Mouse (Mus musculus) hindbrain, embryonic 16.5 days (tissue): ENCODE data around the gene Higd1b. TPM values are rescaled to one million over a fixed set of nuclear protein-coding genes. Genes with fewer than 3 reads are reported as not detected.
A peak's percentile ranks its signal among the peaks of the same experiment; 100 is the strongest.

Source experiments
- ATAC-seq: fragments of 200-750 bp; cut with Nextera tagmentation; 2 replicates; pipeline ENCODE4 v1.8.0; 2017; ENCODE audit warnings: moderate TSS enrichment, moderate library complexity
- H3K27ac ChIP-seq: fragments of 300-500 bp; sonication (generic); 2 replicates; pipeline ENCODE4 v1.5.1; 2014; ENCODE audit warnings: low read depth, mild to moderate bottlenecking, control low read depth, low read length, moderate library complexity
- H3K27me3 ChIP-seq: fragments of 300-500 bp; sonication (generic); replicated peaks from 2 replicates; pipeline ENCODE4 v1.6.1; 2014; ENCODE audit warnings: low read length; ENCODE audit not compliant: control insufficient read depth, insufficient read depth
- H3K36me3 ChIP-seq: fragments of 300-500 bp; sonication (generic); 2 replicates; pipeline ENCODE4 v1.6.1; 2014; ENCODE audit warnings: mild to moderate bottlenecking, low read length, moderate library complexity, mixed read lengths; ENCODE audit not compliant: control insufficient read depth, insufficient read depth
- H3K4me1 ChIP-seq: fragments of 300-500 bp; sonication (generic); 2 replicates; pipeline ENCODE4 v1.6.1; 2014; ENCODE audit warnings: low read depth, low read length; ENCODE audit not compliant: control insufficient read depth, insufficient read depth
- H3K4me2 ChIP-seq: fragments of 300-500 bp; sonication (generic); 2 replicates; pipeline ENCODE4 v1.6.1; 2014; ENCODE audit warnings: mild to moderate bottlenecking, low read length, control low read depth, moderate library complexity
- H3K4me3 ChIP-seq: fragments of 300-500 bp; sonication (generic); 2 replicates; pipeline ENCODE4 v1.5.1; 2014; ENCODE audit warnings: mild to moderate bottlenecking, low read length, control low read depth, moderate library complexity
- H3K9ac ChIP-seq: fragments of 300-500 bp; sonication (generic); 2 replicates; pipeline ENCODE4 v1.6.1; 2014; ENCODE audit warnings: low read depth, mild to moderate bottlenecking, control low read depth, low read length, moderate library complexity
- H3K9me3 ChIP-seq: fragments of 300-500 bp; sonication (generic); 2 replicates; pipeline ENCODE4 v1.6.1; 2014; ENCODE audit warnings: mild to moderate bottlenecking, low read length, moderate library complexity; ENCODE audit not compliant: control insufficient read depth
- WGBS: fragments of 180-500 bp; shearing (Covaris S2); extraction: QIAGEN DNeasy Blood & Tissue Kit; methylation state at CpG from one replicate; pipeline ENCODE4 v1.1.7; 2014; 5-methylcytosine and 5-hydroxymethylcytosine counted together
- polyA plus RNA-seq: library from polyadenylated mRNA; unstranded; fragments of >200 nt; fragmentation: Nextera tagmentation; extraction: Ambion mirVana; gene quantifications from 2 replicates; pipeline ENCODE4 v1.2.1, GENCODE M21; 2015

Higd1b gene
- polyA plus RNA-seq, 1 experiment from 2014 or later, result 19.5 TPM

DNA sequence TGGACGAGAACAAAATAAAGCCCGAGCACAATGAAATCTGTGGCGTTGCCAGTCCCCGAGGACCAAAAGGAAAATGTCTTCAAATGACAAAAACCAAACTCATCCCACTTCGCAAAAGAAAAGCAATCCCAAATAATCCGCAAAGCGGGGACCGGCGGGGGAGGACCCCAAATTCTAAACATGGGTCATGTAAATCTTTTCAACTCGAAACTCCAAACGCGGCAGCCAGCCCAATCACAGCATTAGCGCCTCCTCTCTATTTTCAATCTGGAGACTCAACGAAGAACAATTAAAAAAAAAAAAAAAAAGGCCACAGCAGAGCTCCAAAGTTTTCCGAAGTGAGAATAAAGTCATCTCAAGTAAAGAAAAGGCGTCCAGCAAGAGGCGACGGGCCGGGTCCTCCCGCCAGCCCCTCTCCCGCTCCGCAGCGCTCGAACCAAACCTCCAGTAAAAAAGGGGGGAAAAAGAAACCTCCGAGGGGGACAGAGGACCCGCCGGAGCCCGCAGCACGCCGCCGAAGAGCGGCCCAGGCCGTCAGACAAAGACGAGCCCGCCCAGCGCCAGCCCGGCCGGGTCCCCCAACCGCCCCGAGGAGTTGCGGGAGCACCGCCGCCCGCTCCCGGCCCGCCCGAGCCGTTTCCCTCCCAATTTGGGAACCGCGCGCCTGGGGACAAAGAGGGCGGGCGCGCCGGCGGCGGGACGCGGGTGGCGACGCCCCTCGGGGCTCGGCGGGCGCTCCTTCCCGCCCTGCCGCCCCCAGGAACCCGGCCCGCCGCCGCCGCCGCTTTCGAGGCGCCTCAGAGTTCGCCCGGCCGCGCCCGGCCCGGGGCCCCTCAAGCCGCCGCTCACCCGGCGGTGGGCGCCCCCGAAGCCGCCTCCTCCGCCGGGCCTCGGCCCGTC, 17.3 kb upstream of the Higd1b start:
- Histone ChIP-seq H3K4me3 (peak overlapping the region; percentile 66), H3K36me3 (no peaks in the 10 kb centered on the region), H3K27ac (peak overlapping the region; percentile 85), H3K9me3 (no peaks in the 10 kb centered on the region), H3K4me2 (peak overlapping the region; percentile 83), H3K4me1 (peaks cover 13% of the 10 kb centered on the region), H3K27me3 (peaks cover 2% of the 10 kb centered on the region; the same call in 1 of the 2 replicates), H3K9ac (peak overlapping the region; percentile 81)
- WGBS, result under 1% methylated on average over 56 of the region's 92 CpGs
- peak; percentile 40 for ATAC-seq

DNA sequence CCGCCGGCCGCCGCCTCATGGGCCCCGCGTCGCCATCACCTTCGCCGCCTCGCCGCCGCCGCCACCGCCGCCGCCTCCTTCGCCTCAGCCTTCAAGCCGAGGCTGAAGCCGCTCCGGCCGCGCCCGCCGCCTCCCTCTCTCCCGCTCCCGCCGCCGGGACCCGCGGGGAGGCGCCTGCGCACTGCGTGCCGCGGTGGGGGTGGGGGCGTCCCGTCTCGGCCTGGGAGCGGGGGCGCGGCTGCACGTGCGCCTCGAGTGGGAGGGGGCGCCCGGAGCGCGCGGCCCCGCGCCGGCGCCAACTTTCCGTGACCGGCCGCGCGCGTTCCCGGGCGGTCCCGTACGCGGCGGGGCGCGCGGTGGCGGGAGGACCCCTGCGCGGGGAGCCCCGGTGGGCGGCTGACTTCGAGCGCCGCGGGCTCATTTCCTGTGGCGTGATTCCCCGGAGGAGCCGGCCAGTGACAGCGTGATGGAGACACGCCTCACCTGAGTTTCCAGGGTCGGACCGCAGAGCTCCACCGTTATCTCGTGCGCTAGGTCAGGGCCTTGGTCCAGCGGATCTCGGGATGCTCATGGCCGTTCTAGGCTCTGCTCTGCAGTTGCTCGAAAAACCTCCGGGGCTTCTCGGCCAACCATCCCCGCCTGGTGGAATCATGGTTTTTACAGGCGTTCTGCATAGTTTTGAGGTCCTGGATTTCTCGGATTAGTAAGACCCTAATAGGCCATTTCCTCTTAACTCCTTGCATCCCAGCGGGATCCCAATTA, 16.4 kb upstream of the Higd1b start, which contains the start of gene Gjc1:
TSS of gene Gjc1 (minus strand) at position 680 of the 762 bp plus-strand sequence.
- Histone ChIP-seq H3K4me1 (peaks cover 13% of the 10 kb centered on the region), H3K27ac (peak within 1 kb of the TSS; percentile 85), H3K9ac (peak within 1 kb of the TSS; percentile 81), H3K4me3 (peak within 1 kb of the TSS; percentile 66), H3K4me2 (peak within 1 kb of the TSS; percentile 83), H3K36me3 (no peaks in the 10 kb centered on the region), H3K27me3 (peaks cover 2% of the 10 kb centered on the region; the same call in 1 of the 2 replicates), H3K9me3 (no peaks in the 10 kb centered on the region)
- under 1% methylated on average over 50 of the region's 97 CpGs for WGBS
- ATAC-seq, result peak; percentile 88

DNA sequence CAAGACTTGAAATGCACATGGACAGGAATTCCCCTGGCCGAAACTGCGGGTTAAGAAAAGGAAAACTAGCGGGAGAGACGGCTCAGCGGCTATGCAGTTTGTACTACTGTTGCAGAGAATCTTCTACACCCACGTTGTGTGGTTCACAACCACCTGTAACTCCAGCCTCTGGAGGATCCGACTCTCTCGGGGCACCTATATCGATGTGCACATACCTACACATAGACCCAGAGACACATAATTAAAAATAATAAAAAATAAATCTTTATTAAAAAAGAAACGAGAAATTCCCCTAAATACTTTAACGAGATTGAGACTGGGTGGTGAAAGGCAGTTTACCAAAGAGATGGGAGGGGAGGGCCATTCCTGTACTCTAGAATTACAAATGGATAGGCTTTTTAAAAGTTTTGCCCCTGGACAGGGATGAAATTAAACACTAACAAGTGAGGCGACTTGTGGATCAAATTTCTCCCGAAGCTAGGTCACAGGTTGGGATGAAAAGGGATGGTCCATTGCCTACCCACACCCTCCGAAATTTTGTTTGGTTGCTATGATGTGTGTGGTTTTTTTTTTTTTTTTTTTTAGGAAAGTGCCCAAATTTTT, 15.8 kb upstream of the Higd1b start:
- WGBS, result 6% methylated on average over 14 of the region's 14 CpGs
- H3K27me3 ChIP-seq, result peaks cover 2% of the 10 kb centered on the region; the same call in 1 of the 2 replicates
- peaks cover 13% of the 10 kb centered on the region for H3K4me1 ChIP-seq
- peak overlapping the region; percentile 85 for H3K27ac ChIP-seq
- peak overlapping the region; percentile 83 for H3K4me2 ChIP-seq
- ATAC-seq, result peak; percentile 32
- H3K9ac ChIP-seq, result peak overlapping the region; percentile 81
- no peaks in the 10 kb centered on the region for H3K36me3 ChIP-seq
- H3K4me3 ChIP-seq, result peak overlapping the region; percentile 66
- no peaks in the 10 kb centered on the region for H3K9me3 ChIP-seq

DNA sequence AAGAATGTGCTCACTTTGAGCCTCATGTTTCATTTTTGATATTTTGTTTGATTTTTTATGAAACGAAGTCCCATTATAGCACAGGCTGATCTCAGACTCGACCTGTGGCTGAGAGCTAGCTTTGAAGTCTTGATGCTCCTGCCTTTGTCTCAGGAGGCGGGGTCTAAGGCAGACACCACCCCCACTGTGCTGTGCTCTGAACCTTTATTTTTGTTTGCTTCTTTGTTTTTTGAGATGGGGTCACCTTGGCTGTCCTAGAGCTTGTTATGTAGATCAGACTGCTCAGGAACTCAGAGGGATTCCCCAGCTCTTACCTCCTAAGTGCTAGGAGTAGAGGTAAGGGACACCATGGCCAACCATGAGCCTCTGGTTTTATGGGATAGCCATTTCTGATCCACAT, 15.2 kb upstream of the Higd1b start:
- Histone ChIP-seq H3K4me1 (peaks cover 13% of the 10 kb centered on the region), H3K9ac (no peak overlapping the region), H3K4me3 (no peak overlapping the region), H3K9me3 (no peaks in the 10 kb centered on the region), H3K27me3 (peaks cover 2% of the 10 kb centered on the region; the same call in 1 of the 2 replicates), H3K27ac (no peak overlapping the region), H3K36me3 (no peaks in the 10 kb centered on the region), H3K4me2 (no peak overlapping the region)
- whole genome bisulfite sequencing, result 7% methylated on average over 3 of the region's 3 CpGs
- ATAC-seq, result no peak

DNA sequence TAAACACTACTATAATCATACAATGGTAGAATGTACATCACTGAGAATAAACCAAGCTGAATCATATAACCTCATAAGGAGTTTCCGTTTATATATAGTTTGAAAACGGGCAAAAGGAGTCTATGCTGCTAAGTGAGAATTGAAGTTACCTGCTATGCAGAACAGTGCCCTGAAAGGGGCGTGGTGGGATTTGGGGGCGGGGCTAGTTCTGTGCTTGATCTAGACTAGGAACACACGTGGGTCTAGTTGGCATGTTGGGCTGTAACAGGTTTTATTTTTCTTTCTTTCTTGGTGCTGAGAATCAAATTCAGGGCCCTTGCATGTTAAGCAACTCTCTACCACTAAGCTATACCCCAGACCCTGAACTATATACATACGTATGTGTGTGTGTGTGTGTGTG, 14.4 kb upstream of the Higd1b start:
- H3K27ac ChIP-seq, result no peak overlapping the region
- H3K27me3 ChIP-seq, result peaks cover 2% of the 10 kb centered on the region; the same call in 1 of the 2 replicates
- H3K4me2 ChIP-seq, result no peak overlapping the region
- peaks cover 13% of the 10 kb centered on the region for H3K4me1 ChIP-seq
- H3K9ac ChIP-seq, result no peak overlapping the region
- WGBS, result 58% methylated on average over 6 of the region's 6 CpGs
- no peaks in the 10 kb centered on the region for H3K9me3 ChIP-seq
- H3K4me3 ChIP-seq, result no peak overlapping the region
- ATAC-seq, result no peak
- H3K36me3 ChIP-seq, result no peaks in the 10 kb centered on the region

DNA sequence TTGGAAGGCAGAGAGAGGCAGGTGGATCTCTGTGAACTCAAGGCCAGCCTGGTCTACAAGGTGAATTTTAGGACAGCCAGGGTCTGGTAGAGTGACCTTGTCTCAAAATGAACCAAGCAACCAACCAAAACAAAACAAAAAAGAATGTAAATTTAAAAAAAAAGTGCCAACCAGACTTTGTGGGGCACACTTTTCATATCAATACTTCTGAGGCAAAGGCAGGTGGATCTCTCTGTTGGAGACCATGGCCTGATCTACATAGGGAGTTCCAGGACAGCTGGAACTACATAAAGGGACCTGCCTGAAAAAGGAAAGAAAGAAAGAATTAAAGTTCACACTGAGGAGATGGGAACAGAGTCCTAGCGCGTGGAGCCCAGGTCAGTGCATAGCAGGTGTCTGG, 9.2 kb upstream of the Higd1b start:
- H3K4me3 ChIP-seq, result no peak overlapping the region
- H3K4me2 ChIP-seq, result no peak overlapping the region
- no peak overlapping the region for H3K9ac ChIP-seq
- WGBS, result 72% methylated on average over 2 of the region's 2 CpGs
- no peaks in the 10 kb centered on the region for H3K9me3 ChIP-seq
- no peaks in the 10 kb centered on the region for H3K36me3 ChIP-seq
- H3K4me1 ChIP-seq, result no peaks in the 10 kb centered on the region
- H3K27me3 ChIP-seq, result no peaks in the 10 kb centered on the region
- H3K27ac ChIP-seq, result no peak overlapping the region
- ATAC-seq, result no peak

DNA sequence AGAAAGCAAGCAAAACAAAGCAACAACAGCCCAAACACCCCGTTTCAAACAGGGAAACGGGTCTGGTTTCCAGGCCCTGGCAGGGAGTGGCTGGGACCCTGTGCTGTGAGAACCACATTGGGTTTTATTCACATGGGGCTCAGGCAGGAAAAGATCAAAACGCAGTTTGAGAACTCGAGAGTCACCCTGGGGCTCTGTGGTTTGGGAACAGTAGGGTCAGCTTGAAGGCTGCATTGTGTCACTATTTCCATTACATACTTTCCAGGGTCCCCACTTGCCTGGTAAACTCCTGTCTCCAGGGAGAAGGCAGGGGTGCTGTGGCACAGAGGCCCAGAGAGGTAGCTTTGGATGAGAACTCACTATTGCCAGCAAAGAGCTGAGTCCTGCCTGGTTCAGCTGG, 8.6 kb upstream of the Higd1b start:
- ATAC-seq, result no peak
- 55% methylated on average over 4 of the region's 4 CpGs for WGBS
- no peaks in the 10 kb centered on the region for H3K36me3 ChIP-seq

GRCm38 (mm10) chr11:102830276-102830675, 5.4 kb upstream of the Higd1b start:
- Histone ChIP-seq H3K4me2 (no peak overlapping the region), H3K4me3 (no peak overlapping the region), H3K36me3 (no peaks in the 10 kb centered on the region), H3K27me3 (no peaks in the 10 kb centered on the region), H3K27ac (no peak overlapping the region), H3K9ac (no peak overlapping the region), H3K9me3 (no peaks in the 10 kb centered on the region), H3K4me1 (no peaks in the 10 kb centered on the region)
- WGBS, result 87% methylated on average over 4 of the region's 4 CpGs
- ATAC-seq, result no peak

More for the DNA sequence above, 8.6 kb upstream of the Higd1b start:
- Histone ChIP-seq H3K9me3 (no peaks in the 10 kb centered on the region), H3K4me3 (no peak overlapping the region), H3K4me2 (no peak overlapping the region), H3K27ac (no peak overlapping the region), H3K27me3 (no peaks in the 10 kb centered on the region), H3K9ac (no peak overlapping the region), H3K4me1 (no peaks in the 10 kb centered on the region)
